Mouse (Mus musculus): Measurements from ENCODE around the gene Zfp524.

GRCm38 (mm10) chr7:4993347-4993998 is 20.7 kb upstream of the Zfp524 start:
- TF ChIP-seq POLR2A (IDR thresholded peaks at IDR 0.05; ENCODE audit: insufficient read depth, low read depth, low read length) (no peak), CTCF (IDR thresholded peaks at IDR 0.05) (no peak)

Measured in heart, adult 2 months (tissue).